Mouse (Mus musculus) midbrain, postnatal 0 days (tissue): Measurements from ENCODE around the gene 4930590J08Rik. TPM values are rescaled to one million over a fixed set of nuclear protein-coding genes. Genes with fewer than 3 reads are reported as not detected.
A peak's percentile ranks its signal among the peaks of the same experiment; 100 is the strongest.
"Not testable (repeated sequence)": the region's sequence is repeated elsewhere in the genome, so short reads cannot be mapped to it uniquely, and the experiment has no call there.

Source experiments
- ATAC-seq: fragments of 200-750 bp; cut with Nextera tagmentation; 2 replicates; pipeline ENCODE4 v1.8.0; 2017; ENCODE audit warnings: moderate number of reproducible peaks, mild to moderate bottlenecking, moderate TSS enrichment, moderate library complexity; ENCODE audit not compliant: low FRiP score
- DNase-seq: peaks from one replicate; pipeline ENCODE4 v3.0.0-alpha.2; 2015; ENCODE audit warnings: low spot score
- H3K27ac ChIP-seq: fragments of 300-500 bp; sonication (generic); 2 replicates; pipeline ENCODE4 v1.5.1; 2014; ENCODE audit warnings: low read depth, mild to moderate bottlenecking, low read length, mixed read lengths
- H3K27me3 ChIP-seq: fragments of 300-500 bp; sonication (generic); 2 replicates; pipeline ENCODE4 v1.6.1; 2014; ENCODE audit warnings: low read length, control low read depth, mixed read lengths; ENCODE audit not compliant: insufficient read depth
- H3K36me3 ChIP-seq: fragments of 300-500 bp; sonication (generic); 2 replicates; pipeline ENCODE4 v1.6.1; 2014; ENCODE audit warnings: low read length, control low read depth, mixed read lengths; ENCODE audit not compliant: insufficient read depth
- H3K4me1 ChIP-seq: fragments of 300-500 bp; sonication (generic); 2 replicates; pipeline ENCODE4 v1.6.1; 2014; ENCODE audit warnings: mild to moderate bottlenecking, control low read depth, antibody characterized with exemption, low read length, mixed read lengths; ENCODE audit not compliant: insufficient read depth
- H3K4me2 ChIP-seq: fragments of 300-500 bp; sonication (generic); 2 replicates; pipeline ENCODE4 v1.6.1; 2014; ENCODE audit warnings: low read depth, mild to moderate bottlenecking, low read length, mixed read lengths; ENCODE audit not compliant: poor library complexity, severe bottlenecking
- H3K4me3 ChIP-seq: fragments of 300-500 bp; sonication (generic); 2 replicates; pipeline ENCODE4 v1.5.1; 2014; ENCODE audit warnings: low read depth, mild to moderate bottlenecking, low read length, moderate library complexity
- H3K9ac ChIP-seq: fragments of 300-500 bp; sonication (generic); replicated peaks from 2 replicates; pipeline ENCODE4 v1.6.1; 2014; ENCODE audit warnings: mild to moderate bottlenecking, low read length, moderate library complexity, mixed read lengths; ENCODE audit not compliant: poor library complexity, severe bottlenecking
- H3K9me3 ChIP-seq: fragments of 300-500 bp; sonication (generic); 2 replicates; pipeline ENCODE4 v1.6.1; 2016; ENCODE audit warnings: low read length, control low read depth
- CTCF ChIP-seq: IDR thresholded peaks from 2 replicates; pipeline ENCODE4 v1.5.1; 2016; ENCODE audit warnings: antibody characterized with exemption, mild to moderate bottlenecking
- WGBS: fragments of 180-500 bp; shearing (Covaris S2); extraction: QIAGEN DNeasy Blood & Tissue Kit; methylation state at CpG from one replicate; pipeline ENCODE4 v1.1.7; 2014; 5-methylcytosine and 5-hydroxymethylcytosine counted together
- polyA plus RNA-seq: library from polyadenylated mRNA; unstranded; fragments of >200 nt; fragmentation: Nextera tagmentation; extraction: Ambion mirVana; gene quantifications from 2 replicates; pipeline ENCODE4 v1.2.1, GENCODE M21; 2015
- total RNA-seq: library from RNA; depleted of rRNA; stranded (reverse); fragments of >200 nt; gene quantifications from 2 replicates; pipeline ENCODE4 v1.2.3, GENCODE M21; 2014; rRNA removed

Gene 4930590J08Rik
- total RNA-seq: 2.1 and 5.9 TPM in 2 replicates
- polyA plus RNA-seq: 0.34 and 0.78 TPM in 2 replicates

DNA sequence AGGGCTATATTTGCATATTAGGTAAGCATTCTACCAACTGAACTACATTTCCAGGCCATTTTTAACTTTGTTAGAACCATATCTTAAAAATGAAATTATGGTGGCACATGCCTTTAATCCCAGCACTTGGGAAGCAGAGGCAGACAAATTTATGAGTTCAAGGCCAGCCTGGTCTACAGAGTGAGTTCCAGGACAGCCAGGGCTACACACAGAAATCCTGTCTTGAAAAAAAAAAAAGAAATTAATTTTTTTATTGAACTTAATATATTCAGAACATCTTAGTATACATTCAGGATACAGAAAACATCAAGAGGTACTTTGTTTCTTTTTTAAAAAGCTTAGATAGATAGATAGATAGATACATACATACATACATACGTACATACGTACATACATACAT is at the start of gene 4930590J08Rik:
4930590J08Rik (plus strand) TSS at position 301 of the 400 bp plus-strand sequence.
- not testable (repeated sequence) for H3K27me3 ChIP-seq, DNase-seq, H3K4me1 ChIP-seq, H3K4me2 ChIP-seq, H3K27ac ChIP-seq, H3K9ac ChIP-seq, H3K9me3 ChIP-seq, ATAC-seq, H3K4me3 ChIP-seq
- 100% methylated on average over 2 of the region's 2 CpGs for WGBS
- peaks cover 30% of the 10 kb centered on the region for H3K36me3 ChIP-seq

DNA sequence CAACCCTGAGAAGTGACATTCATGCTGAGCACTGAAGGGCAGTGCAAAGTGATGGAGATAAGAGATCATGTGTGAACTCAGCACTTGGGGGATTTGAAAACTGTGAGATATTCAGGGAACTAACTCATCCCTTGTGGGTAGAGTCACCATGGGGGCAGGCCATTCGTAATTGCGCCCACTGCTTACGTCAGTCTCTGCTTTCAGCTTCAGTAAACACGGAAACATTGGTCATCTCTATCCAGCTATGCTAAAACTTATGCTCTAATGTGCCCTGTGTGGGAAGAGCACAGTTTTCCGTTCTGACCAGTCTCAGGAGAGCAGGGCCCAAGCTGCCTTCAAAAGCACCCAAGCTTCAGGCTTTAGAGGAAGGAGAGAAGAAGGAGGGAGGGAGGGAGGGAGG is 44.3 kb upstream of the 4930590J08Rik start:
- Histone ChIP-seq H3K4me2 (no peak overlapping the region), H3K27ac (no peak overlapping the region), H3K36me3 (no peaks in the 10 kb centered on the region), H3K9me3 (no peaks in the 10 kb centered on the region), H3K9ac (no peak overlapping the region), H3K4me3 (no peak overlapping the region), H3K27me3 (no peaks in the 10 kb centered on the region), H3K4me1 (no peaks in the 10 kb centered on the region)
- no peak for DNase-seq
- ATAC-seq: no peak
- no peak for TF ChIP-seq CTCF
- WGBS: 80% methylated on average over 5 of the region's 5 CpGs

DNA sequence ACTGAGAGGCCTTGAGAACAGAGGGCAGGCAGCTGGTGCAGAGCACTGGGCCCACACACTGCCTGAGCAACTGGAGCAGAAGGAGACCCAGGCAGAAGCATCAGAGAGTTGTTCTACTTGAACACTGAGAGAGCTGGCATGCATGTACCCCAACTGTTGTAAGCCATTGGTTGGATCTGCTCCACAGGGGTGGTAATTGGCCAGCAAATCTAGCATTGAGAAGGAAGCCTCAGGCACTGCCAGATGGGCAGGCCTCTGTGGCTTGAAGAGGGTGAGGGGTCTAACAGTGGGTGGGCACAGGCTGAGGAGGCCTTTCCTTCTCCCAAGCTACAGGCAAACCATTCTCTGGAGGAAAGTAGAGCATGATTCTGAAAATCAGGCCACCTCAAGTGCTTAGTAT is 39.8 kb upstream of the 4930590J08Rik start:
- no peaks in the 10 kb centered on the region for H3K36me3 ChIP-seq
- TF ChIP-seq CTCF: no peak
- DNase-seq: peak; percentile 56
- no peak overlapping the region for H3K4me3 ChIP-seq
- no peak overlapping the region for H3K9ac ChIP-seq
- no peak for ATAC-seq
- no peak overlapping the region for H3K27ac ChIP-seq
- no peak overlapping the region for H3K4me2 ChIP-seq
- no peaks in the 10 kb centered on the region for H3K4me1 ChIP-seq
- no peaks in the 10 kb centered on the region for H3K9me3 ChIP-seq
- 0 out of 2 replicates have a peak, but pooled peaks cover 3% of the 10 kb centered on the region for H3K27me3 ChIP-seq

DNA sequence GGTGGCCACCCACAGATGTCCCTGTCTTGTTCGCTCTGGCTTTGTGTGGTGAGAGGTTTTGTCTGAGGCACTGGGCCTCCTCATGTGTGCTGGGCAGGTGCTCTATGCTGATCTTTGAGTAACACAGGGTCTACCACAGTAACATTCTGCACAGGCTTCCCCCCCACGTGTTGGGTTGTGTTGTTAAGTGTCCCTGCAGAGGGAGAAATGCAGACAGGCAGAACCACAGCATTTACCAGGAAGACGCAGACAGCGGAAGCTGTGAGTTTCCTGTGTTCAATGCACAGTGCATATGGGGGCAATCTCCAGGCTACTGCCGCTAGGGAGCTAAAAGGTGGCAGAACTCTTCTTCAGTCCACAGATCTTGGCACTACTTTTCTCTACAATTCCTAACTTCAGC is 38.0 kb upstream of the 4930590J08Rik start:
- Histone ChIP-seq H3K4me2 (no peak overlapping the region), H3K9me3 (no peaks in the 10 kb centered on the region), H3K4me1 (no peaks in the 10 kb centered on the region), H3K27ac (no peak overlapping the region), H3K9ac (no peak overlapping the region), H3K27me3 (0 out of 2 replicates have a peak, but pooled peaks cover 3% of the 10 kb centered on the region), H3K4me3 (no peak overlapping the region), H3K36me3 (no peaks in the 10 kb centered on the region)
- ATAC-seq: no peak
- WGBS: 79% methylated on average over 5 of the region's 5 CpGs
- TF ChIP-seq CTCF: no peak
- no peak for DNase-seq

DNA sequence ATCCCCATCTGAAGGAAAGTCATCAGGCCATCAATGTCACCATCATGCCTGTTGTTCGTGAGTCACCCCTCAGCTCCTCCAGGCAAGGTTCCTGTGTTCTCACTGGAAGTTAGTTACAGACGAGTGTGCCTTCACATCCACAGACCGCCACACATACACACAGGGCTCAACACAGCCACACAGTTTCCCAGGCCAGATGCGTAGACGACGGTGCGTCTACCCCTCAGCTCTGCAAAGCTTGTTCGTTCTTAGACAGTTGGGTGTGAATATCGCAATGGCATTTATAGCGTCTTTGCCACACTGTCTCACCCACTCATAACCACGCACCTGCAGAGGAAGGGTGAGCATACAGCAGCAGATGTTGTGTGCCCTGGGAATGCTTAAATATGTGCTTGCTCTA is 37.0 kb upstream of the 4930590J08Rik start:
- H3K4me2 ChIP-seq: no peak overlapping the region
- DNase-seq (no peak), ATAC-seq (no peak)
- 91% methylated on average over 11 of the region's 11 CpGs for WGBS
- H3K9me3 ChIP-seq: no peaks in the 10 kb centered on the region
- H3K36me3 ChIP-seq: no peaks in the 10 kb centered on the region
- no peaks in the 10 kb centered on the region for H3K4me1 ChIP-seq
- no peak overlapping the region for H3K4me3 ChIP-seq
- H3K27me3 ChIP-seq: 0 out of 2 replicates have a peak, but pooled peaks cover 3% of the 10 kb centered on the region
- TF ChIP-seq CTCF: no peak
- H3K9ac ChIP-seq: no peak overlapping the region
- no peak overlapping the region for H3K27ac ChIP-seq

DNA sequence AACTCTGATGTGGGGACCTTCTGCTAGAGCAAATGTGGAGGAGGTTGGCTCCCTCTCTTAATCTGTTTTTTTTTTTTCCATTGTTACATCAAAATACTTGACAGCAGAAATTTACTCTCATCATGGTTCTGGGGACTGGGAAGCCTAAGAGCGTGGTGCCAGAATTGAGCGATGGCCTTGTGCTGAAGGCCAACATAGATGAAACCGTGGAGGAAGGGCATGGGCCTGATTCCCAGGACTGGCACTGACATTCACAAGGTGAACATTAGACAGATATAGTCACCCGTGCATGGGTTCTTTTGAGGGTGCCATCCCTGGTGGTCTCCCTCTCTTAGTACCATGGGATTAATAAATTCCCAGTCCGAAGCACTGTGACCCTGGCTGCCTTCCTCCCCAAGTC is 34.5 kb upstream of the 4930590J08Rik start:
- Histone ChIP-seq H3K4me3 (no peak overlapping the region), H3K9me3 (no peaks in the 10 kb centered on the region), H3K36me3 (no peaks in the 10 kb centered on the region), H3K27ac (no peak overlapping the region), H3K4me2 (no peak overlapping the region), H3K4me1 (no peaks in the 10 kb centered on the region), H3K27me3 (0 out of 2 replicates have a peak, but pooled peaks cover 3% of the 10 kb centered on the region), H3K9ac (no peak overlapping the region)
- ATAC-seq: no peak
- no peak for TF ChIP-seq CTCF
- DNase-seq: no peak
- 91% methylated on average over 5 of the region's 5 CpGs for WGBS
